Mouse (Mus musculus) embryo, embryonic 9.5 days (tissue): ENCODE measurements around the gene Zfp664.

Source experiments
- DNase-seq: peaks from one replicate; pipeline ENCODE4 v3.0.0-alpha.2; 2017; ENCODE audit errors: extremely low spot score

Zfp664 gene

DNA sequence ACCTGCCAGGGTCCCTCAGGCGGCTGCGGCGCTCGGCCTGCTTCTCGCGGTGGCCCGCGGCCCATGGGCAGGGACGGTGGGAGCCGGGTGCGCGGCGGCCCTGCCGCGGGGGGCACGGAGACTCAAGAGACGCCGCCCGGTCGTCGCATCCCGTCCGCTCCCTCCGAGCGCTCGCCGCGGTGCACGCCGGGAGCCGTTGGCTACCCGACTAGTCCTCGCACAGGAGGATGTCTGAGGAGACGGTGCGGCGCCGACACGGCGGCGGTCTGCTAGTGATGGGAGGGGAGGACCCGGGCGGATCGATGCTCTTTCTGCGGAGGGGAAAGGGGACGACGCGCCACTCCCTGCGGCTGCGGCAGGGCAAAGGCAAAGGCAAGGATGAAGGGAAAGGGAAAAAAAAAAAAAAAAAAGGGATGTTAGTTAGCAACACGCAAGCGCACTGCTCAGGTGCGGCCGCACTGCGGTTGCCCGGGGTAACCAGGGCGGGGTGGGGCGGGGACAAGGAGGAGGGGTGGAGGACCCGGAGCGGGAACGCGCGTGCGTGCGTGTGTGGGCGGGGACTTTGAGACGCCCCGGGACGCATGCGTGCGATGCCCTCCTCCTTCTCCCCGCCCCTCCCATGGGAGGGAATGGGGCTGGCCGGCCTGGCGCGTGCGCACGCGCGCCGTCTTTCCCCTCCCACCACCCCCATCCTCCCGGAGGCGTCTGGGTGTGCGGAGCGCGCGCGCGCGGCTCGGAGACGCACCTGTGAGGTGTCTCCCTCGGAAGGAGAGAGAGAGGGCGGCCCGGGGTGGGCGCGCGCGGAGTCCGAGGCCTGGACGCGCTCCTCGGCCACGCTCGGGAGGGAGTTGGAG is at the start of gene Zfp664, which contains the start of gene Ccdc92:
Zfp664 (plus strand) TSS at position 679 of the 854 bp plus-strand sequence.
Ccdc92 (minus strand) TSS at position 412 of the 854 bp plus-strand sequence.
- peak; percentile 99 for DNase-seq

DNA sequence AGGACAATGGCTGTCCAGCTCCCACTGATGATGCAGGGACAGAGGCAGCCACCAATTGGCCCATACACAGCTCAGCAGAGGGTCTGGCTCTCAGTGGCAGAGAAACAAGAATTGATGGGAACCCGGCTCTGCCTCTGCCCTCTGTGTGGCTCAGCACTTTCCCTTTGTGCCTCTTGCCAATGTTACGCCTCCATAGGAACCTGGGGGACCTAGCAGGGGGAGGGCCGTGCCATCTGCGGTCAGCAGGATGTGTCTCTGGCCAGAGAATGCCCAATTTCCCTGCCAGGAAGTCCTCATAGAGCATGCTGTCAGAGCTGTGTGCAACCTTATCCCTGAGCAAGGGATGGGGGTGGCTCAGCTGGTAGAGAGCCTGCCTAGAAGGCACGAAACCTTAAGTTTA is 47.7 kb upstream of the Zfp664 start:
- no peak for DNase-seq

GRCm38 (mm10) chr5:124817050-124817449 is 45.4 kb upstream of the Zfp664 start:
- no peak for DNase-seq

DNA sequence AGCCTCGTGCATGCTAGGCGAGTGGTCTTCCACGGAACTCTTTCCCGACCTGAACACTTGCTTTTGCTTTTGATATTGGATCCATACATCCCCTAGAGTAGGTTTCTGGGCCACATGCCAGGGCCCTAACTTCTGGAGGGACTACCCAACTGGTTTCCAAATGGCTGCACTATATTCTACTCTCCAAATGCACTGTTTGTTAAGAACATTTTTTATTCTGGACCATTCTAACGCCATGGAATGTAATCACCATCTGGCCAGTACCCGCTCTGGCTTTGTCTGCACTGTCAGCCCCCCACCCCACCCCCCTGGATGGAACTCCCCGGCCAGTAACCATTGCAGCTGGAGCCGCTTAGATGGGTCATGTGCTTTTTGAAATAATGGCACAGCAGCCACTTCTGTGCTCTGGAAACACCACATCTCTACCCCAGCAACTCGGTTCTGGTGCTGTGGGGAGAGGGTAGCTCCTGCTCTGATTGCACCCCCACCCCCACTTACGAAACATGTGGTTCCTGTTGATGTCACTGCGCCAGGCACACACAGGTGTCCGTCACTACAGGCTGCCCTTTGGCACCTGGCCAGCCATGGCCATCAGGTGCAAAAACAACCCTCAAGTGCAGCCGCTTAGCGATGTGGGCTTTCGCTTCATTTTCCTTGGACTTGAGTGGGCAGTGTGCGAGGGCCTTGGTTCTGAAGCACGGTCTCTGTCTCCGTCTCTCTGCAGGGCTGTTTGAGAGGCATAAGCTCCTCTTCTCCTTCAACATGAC is 40.2 kb upstream of the Zfp664 start:
- no peak for DNase-seq

DNA sequence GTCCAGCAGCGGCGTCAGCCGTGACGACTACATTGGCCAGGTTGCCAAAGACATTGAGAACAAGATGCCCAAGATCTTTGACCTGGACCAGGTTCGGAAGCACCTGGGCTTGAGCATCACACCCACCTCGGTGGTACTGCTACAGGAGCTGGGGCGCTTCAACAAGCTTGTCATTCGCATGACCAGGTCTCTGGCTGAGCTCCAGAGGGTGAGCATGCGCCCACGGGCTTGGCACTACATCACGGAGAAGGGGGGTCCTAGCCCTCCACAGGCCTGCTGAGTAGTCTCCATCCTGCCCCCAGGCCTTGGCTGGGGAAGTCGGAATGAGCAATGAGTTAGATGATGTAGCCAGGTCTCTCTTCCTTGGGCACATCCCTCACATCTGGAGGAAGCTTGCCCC is 32.2 kb upstream of the Zfp664 start:
- DNase-seq: no peak

DNA sequence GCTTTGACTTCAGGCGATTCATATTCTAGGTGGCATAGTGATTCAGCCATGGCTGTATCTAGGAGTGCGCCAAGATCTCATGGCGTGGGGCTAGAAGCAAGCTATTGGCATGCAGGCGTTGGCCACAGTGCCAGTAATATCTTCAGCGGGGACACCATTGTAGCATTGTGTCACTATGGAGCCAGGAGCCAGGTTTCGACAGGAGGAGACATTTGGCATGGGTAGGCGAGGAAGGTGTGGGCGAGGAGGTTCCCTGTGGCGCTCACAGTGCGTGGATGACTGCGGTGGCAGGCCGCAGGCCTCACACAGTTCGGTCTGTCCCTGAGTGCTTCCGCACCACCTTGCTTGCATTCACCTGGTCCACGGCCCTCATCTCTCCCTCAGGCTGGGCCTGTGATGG is 27.3 kb upstream of the Zfp664 start:
- DNase-seq: no peak

DNA sequence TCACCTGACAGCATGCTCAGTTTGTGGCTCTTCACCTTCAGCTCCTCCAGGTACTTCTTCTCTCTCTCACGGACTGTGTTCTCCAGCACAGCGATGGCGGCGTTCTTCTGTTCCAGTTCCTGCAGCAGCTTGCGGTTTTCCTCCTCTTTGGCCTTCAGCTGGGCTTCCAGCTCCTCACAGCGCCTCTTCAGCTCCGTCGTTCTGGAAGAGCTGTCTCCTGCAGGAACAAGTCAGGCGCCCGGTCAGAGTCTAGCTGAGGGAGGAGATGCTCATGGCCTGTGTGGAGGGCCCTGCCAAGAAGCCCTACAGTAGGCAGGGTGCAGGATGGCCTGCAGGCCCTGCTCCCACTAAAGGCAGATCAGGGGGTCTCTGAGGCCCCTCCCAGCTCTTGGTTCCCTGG is 26.4 kb upstream of the Zfp664 start:
- DNase-seq: no peak

DNA sequence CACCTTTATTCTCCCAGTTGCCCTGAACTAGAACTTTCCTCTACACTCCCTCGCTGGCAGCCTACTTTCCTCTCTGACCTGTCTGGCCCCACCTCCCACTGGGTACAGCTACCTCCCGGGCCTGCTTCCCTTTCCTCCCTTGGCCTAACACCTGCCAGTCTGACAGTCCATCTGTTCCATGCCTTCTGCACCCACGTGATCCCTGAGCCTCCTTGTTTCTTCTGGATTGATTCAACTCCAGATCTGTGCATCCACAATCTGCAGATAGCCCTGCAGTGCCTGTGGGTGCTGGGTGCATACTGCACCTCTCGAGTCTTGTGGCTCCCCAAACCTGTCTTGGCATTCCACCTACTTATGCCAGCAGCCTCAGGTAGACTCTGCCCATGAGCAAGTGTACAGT is 25.9 kb upstream of the Zfp664 start:
- DNase-seq: no peak

GRCm38 (mm10) chr5:124840202-124840601 is 22.3 kb upstream of the Zfp664 start:
- DNase-seq: no peak

- DNase-seq: no peak
Measured at GRCm38 (mm10) chr5:124840669-124841068, 21.8 kb upstream of the Zfp664 start.

DNA sequence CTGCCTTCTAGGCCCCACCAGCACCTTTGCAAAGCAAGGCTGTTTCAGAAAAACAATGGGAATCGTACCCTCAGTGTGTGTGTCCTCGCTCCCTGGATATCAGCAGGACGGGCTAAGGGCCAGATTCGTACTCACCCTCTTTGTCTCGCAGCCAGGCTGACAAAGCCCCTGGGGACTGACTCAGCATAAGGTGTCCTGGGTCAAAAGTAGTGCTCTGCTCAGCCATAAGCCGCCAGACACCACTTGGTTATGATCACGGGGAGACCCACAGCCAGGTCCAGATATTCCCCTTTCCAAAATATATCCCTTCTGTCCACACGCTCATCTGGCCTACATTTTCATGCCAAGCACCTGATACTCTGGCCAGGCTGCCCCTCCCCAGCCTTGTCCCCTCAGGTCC is 19.1 kb upstream of the Zfp664 start:
- DNase-seq: no peak

DNA sequence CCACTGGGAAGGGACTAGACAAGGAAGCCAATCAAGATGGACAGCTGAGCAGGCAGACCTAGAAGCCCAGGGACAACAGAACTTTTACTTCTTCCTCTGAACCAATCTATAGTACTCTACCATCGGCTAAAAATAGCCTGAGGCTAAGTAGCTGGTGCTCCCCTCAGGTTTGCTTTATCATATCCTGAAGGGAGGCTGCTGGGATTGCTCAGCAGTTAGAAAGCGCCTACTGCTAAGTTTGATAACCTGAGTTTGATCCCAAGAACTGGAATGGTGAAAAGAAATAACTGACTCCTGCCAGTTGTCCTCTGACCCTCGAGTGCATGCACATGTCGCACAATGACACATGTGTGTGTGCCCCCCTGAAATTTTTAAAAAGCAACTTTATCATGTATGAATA is 17.6 kb upstream of the Zfp664 start:
- no peak for DNase-seq

DNA sequence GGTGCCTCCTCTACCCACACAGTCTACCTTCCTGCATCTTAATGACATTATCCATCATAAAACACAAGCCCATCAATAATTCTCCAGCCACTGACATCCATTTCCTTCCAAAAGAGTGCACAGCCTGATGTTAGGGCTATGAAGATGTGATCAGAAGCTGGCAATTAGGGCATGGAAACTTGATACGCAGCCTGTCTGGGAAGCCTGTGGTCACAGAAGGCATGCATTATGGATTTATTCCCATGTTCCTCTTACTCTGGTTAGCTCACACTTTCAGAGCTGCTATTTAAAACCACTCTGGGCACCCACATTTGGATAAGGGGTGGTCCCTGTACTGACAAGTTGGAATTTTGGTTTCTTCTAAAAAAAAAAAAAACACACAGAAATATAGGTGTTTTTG is 15.5 kb upstream of the Zfp664 start:
- no peak for DNase-seq

DNA sequence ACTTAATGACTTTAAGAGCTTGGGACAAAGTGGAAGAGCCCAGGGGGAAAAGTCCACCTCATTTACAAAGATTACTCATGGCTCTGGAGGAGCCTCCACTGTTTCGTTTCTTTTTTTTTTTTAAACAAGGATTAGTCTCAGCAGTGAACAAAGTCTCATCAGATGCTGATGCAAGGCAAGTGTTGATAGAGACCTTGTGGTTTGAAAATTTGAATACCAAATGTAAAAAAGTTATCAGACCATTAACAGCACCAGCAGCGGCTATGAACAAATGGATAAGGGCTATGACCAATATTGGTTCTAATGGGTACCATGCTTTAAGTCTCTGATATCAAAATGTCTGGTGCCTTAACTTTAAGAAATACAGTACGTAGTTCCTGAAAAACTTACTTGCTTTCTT is 13.5 kb upstream of the Zfp664 start:
- no peak for DNase-seq

- no peak for DNase-seq
Measured at GRCm38 (mm10) chr5:124851572-124851971, 10.9 kb upstream of the Zfp664 start.

- no peak for DNase-seq
Measured at GRCm38 (mm10) chr5:124852294-124852693, 10.2 kb upstream of the Zfp664 start.

DNA sequence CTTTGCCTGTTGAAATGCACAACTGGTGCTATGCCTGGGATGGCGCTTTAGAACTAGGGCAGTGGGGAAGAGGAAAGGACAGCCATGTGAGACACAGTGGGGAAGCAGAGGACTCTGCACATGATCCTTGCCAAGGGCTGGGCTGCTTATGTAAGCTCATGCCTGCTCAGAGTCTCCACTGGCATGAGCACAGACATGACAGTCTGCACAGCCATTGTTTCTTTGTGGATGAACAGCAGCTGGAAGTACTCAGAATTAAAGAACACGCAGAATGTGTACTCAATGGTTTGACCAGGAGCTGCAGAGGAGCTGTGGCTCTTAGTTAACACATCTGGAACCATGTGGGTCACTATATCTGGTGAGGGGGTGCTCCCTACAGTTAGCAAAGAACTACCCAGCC is 9.4 kb upstream of the Zfp664 start:
- no peak for DNase-seq

GRCm38 (mm10) chr5:124854202-124854601 is 8.3 kb upstream of the Zfp664 start:
- DNase-seq: no peak

- DNase-seq: peak; percentile 29
Measured at GRCm38 (mm10) chr5:124860013-124860412, 2.5 kb upstream of the Zfp664 start.

- DNase-seq: peak; percentile 37
Measured at GRCm38 (mm10) chr5:124861463-124861862, 1.0 kb upstream of the Zfp664 start.

GRCm38 (mm10) chr5:124862871-124863741 is 615 bp downstream of the Zfp664 start:
- peak; percentile 66 for DNase-seq

DNA sequence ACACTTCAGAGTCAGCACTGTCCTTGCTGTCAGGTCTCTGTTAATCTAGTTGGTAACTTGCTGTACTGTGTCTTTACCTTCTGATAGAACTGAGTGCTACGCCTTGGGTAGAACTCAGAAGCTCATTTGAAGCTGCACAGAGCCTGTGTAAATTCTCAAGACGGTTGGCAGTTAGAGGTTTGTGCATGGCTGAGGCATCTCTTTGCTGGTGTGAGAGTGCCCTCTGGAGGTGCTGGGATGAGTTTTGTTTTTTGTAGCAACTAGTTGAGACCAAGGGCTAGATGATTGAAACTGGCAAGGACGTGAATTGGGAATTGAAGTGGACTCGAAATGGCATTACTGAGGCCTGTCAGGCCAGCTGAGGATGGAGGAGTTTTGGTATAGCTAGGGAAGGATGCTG is 6.5 kb downstream of the Zfp664 start:
- DNase-seq: peak; percentile 40
